Mouse (Mus musculus) liver, embryonic 14.5 days (tissue): ENCODE results near the gene Prrx2.

Source experiments
- CTCF ChIP-seq: IDR thresholded peaks from 2 replicates; pipeline ENCODE4 v1.5.1; 2016; ENCODE audit warnings: antibody characterized with exemption, low read depth, control low read depth
- EP300 ChIP-seq: IDR thresholded peaks from 2 replicates; pipeline ENCODE4 v1.6.1; 2016; ENCODE audit warnings: antibody characterized with exemption, low read depth

GRCm38 (mm10) chr2:30897291-30897690, 62.5 kb downstream of the Prrx2 start:
- TF ChIP-seq EP300 = no peak
- no peak for TF ChIP-seq CTCF
